Mouse (Mus musculus): Measurements from ENCODE around the gene Lrrk1. TPM values are rescaled to one million over a fixed set of nuclear protein-coding genes. Genes with fewer than 3 reads are reported as not detected.
A peak's percentile ranks its signal among the peaks of the same experiment; 100 is the strongest.

The Lrrk1 gene
- total RNA-seq, 2 experiments from 2014 or later, result 1.9 to 2.7 TPM

GRCm38 (mm10) chr7:66304993-66305713, 83.0 kb downstream of the Lrrk1 start:
- DNase-seq (ENCODE audit: low spot score in 2 of 2), result no peak

GRCm38 (mm10) chr7:66303922-66304660, 84.1 kb downstream of the Lrrk1 start:
- no peak for DNase-seq (ENCODE audit: low spot score in 2 of 2)

DNA sequence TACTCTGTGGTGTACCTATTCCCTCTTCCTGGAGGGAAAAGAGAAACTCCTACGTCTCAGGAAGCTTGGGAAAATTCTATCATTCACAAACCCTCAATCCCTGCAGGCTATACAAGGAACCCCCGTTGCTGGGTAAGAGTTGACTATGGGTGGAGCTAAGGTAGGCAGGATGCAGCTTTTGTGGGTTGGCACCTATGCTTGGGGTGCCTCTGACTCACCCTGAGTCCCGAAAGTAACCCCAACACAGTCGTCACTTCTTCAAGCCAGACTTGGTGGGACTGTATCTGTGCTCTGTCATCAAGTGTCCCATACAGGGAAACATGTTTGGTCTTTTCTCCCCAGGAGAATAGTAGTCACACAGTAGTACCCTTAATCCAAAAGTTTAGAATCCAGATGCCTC, 86.7 kb downstream of the Lrrk1 start:
- no peak for DNase-seq (ENCODE audit: low spot score in 2 of 2)

- DNase-seq (ENCODE audit: low spot score in 2 of 2), result peak; percentile 38 to 75
These were observed 87.5 kb downstream of the Lrrk1 start for GRCm38 (mm10) chr7:66300680-66301079.

- no peak for DNase-seq (ENCODE audit: low spot score in 2 of 2)
These were observed 90.5 kb downstream of the Lrrk1 start for GRCm38 (mm10) chr7:66297656-66298021.

GRCm38 (mm10) chr7:66296921-66297655, 91.1 kb downstream of the Lrrk1 start:
- no peak for DNase-seq (ENCODE audit: low spot score in 2 of 2)

GRCm38 (mm10) chr7:66292552-66293376, 95.4 kb downstream of the Lrrk1 start:
- DNase-seq (ENCODE audit: low spot score in 2 of 2), result no peak

GRCm38 (mm10) chr7:66292010-66292409, 96.1 kb downstream of the Lrrk1 start:
- no peak for DNase-seq (ENCODE audit: low spot score in 2 of 2)

- no peak for DNase-seq (ENCODE audit: low spot score in 2 of 2)
These were observed 105.1 kb downstream of the Lrrk1 start for GRCm38 (mm10) chr7:66282984-66283612.

DNA sequence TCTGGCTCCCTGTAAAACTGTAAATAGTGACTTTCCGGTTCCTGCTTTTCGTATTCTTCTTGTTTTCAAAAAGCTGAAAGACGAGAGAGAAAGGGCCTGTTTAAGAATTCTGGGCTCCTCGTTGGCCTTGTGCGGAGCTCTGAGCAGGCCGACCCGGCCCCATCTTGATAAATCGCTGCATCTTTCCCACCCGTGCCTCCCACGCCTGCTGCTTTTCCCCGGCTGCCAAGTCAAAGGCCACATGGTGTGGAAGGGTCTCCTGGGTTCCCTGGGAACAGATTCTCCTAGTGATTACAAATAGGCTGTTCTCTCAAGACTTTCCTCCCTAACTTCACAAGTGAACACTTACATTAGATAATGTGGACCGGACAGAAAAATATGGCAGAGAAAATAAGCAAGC, 105.9 kb downstream of the Lrrk1 start:
- no peak for DNase-seq (ENCODE audit: low spot score in 2 of 2)

- DNase-seq (ENCODE audit: low spot score in 2 of 2), result no peak
These were observed 110.1 kb downstream of the Lrrk1 start for GRCm38 (mm10) chr7:66278001-66278400.

DNA sequence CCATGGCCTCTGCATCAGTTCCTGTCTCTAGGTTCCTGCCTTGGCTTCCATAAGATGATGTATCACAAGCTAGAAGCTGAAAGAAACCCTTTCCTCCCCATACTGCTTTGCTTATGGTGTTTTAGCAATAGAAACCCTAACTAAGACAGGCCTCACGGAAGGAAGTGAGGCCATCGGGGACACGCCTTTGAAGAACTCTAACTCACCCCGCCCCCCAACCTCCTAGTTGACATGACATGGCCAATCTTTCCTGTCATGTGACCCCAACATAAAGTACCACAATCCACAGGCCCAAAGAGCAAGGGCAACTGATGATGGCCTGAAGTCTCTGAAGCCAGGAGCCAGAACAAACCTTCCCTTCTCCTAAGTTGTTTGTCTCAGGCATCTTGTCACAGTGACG, 114.7 kb downstream of the Lrrk1 start:
- no peak for DNase-seq (ENCODE audit: low spot score in 2 of 2)

- DNase-seq (ENCODE audit: low spot score in 2 of 2), result no peak
These were observed 116.9 kb downstream of the Lrrk1 start for GRCm38 (mm10) chr7:66271226-66271625.

DNA sequence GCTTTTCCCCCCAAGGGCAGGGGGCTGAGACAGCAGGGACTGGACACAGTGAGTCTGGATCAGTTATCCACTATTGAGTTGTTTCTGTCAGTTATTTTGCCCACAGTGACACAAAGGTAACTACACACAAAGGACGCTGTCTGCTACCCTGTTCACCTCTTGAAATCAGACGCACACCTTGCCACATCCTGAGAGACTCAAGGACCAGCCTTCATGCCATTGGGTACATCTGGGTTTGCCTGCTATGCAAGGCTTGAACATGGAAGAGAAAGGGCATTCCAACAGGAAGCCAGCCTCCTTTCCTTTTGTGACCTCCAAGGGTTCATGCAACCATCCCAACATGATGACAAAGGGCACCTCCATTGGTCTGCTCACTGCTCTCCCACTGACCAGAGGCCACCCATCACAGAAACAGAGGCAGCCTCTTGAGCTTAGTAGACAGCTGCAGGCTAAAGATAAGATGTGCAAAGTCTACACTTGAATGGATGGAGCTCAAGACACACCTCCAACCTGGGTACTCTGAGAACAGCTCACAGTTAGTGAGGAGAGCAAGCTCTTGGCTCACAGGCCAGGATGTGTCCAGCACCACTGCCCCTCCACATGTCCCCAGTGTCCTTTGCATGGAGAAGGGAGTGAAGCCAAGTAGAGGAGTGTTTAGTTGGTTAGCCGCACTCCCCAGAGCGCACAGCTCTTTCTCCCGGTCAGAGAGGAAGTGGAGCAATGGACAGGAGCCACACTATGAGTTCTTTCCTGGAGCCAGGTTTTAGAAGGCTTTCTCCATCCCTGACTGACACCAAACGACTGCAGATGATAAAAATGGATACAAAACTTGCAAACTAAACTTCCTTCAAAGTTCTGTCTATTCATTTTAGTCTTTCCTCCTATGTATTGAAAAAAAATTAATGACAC, 121.0 kb downstream of the Lrrk1 start:
- no peak for DNase-seq (ENCODE audit: low spot score in 2 of 2)

GRCm38 (mm10) chr7:66263421-66263820, 124.7 kb downstream of the Lrrk1 start:
- no peak for DNase-seq (ENCODE audit: low spot score in 2 of 2)

- no peak for DNase-seq (ENCODE audit: low spot score in 2 of 2)
These were observed 125.5 kb downstream of the Lrrk1 start for GRCm38 (mm10) chr7:66262570-66263156.

DNA sequence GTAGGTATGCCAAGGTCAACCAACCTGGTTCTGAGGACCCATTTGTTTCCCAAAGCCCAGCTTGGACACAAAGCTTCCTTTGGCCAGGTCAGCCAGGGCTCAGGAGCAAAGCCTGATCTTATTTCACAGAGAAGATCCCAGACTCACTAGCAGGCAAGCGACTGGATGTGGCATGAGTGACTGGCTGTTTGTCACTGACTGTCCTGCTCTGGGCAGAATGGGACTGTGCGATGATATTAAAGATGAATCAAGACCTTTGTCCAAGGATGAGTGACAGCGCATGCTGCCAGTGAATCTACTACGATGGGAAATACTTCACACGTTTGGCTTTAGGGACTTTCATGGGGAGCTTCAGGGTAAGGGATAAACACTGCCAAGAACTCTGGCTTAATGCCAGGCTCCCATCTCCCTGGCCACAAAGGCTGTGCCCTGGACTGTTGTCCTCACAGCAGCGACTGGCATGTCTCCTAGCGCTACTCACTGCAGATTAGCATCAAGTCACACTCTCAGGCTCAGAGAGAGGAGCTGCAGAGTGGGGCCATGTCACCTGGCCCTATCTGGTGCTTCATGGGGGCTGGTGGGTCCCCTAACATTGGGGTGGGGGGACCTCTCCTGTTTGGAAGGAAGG, 127.3 kb downstream of the Lrrk1 start:
- DNase-seq (ENCODE audit: low spot score in 2 of 2), result no peak

- no peak for DNase-seq (ENCODE audit: low spot score in 2 of 2)
These were observed 127.9 kb downstream of the Lrrk1 start for GRCm38 (mm10) chr7:66260295-66260694.

Measured in layer of hippocampus, adult 18-20 months (tissue).